Mouse (Mus musculus): ENCODE measurements at regions not wholly inside any gene's neighbourhood (a gene's known extent, or its start where the extent isn't known, plus 50 kb on each side); places are given as distances from the start of the nearest gene placed in this dataset.
A peak's percentile ranks its signal among the peaks of the same experiment; 100 is the strongest.

- Histone ChIP-seq H3K27me3 (ENCODE audit: control insufficient read depth, insufficient read depth, low read length) (no peaks in the 10 kb centered on the region), H3K27ac (ENCODE audit: insufficient read depth, low read length) (no peak overlapping the region), H3K4me1 (ENCODE audit: control insufficient read depth, insufficient read depth, low read length) (no peaks in the 10 kb centered on the region), H3K4me3 (replicated peaks; ENCODE audit: insufficient read depth, low read depth, low read length) (no peak overlapping the region)
- WGBS = 15% methylated on average over 5 of the region's 5 CpGs
- no peak for DNase-seq
- no peak for TF ChIP-seq POLR2A (IDR thresholded peaks at IDR 0.05; ENCODE audit: borderline replicate concordance, insufficient read depth, low read length)
- TF ChIP-seq CTCF (IDR thresholded peaks at IDR 0.05; ENCODE audit: borderline replicate concordance, insufficient read depth, low read depth, low read length) = no peak
Observed at GRCm38 (mm10) chr12:7457036-7457435, 520.4 kb upstream of the Apob start.

DNA sequence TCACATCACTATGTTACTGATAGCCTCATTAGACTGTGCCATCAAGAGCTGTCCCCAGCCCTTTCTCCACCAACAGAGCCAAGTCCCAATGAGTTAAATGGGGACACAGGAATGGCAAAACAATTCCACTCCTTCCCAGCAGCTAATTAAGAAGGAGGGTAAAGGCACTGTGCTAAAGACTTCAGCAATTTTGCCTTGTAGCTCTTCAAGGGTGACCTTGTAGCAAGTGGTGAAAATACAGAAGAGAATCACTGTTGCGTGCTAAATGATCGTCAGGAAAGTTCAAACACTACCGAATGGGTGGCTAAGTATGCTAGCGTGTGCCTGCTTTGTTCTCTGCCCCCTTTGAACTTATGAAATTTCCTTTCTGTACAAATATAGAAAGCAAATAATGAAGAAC lies 519.9 kb upstream of the Apob start:
- H3K4me1 ChIP-seq (ENCODE audit: control insufficient read depth, insufficient read depth, low read length) = no peaks in the 10 kb centered on the region
- no peak for TF ChIP-seq POLR2A (IDR thresholded peaks at IDR 0.05; ENCODE audit: borderline replicate concordance, insufficient read depth, low read length)
- no peak for TF ChIP-seq CTCF (IDR thresholded peaks at IDR 0.05; ENCODE audit: borderline replicate concordance, insufficient read depth, low read depth, low read length)
- no peak for DNase-seq
- no peaks in the 10 kb centered on the region for H3K27me3 ChIP-seq (ENCODE audit: control insufficient read depth, insufficient read depth, low read length)
- 85% methylated on average over 4 of the region's 4 CpGs for WGBS
- no peak overlapping the region for H3K27ac ChIP-seq (ENCODE audit: insufficient read depth, low read length)
- no peak overlapping the region for H3K4me3 ChIP-seq (replicated peaks; ENCODE audit: insufficient read depth, low read depth, low read length)

- no peak for DNase-seq
- TF ChIP-seq POLR2A (IDR thresholded peaks at IDR 0.05; ENCODE audit: borderline replicate concordance, insufficient read depth, low read length) (no peak), CTCF (IDR thresholded peaks at IDR 0.05; ENCODE audit: borderline replicate concordance, insufficient read depth, low read depth, low read length) (no peak)
- WGBS = 4% methylated on average over 1 of the region's 1 CpGs
Observed at GRCm38 (mm10) chr12:7464947-7465346, 512.5 kb upstream of the Apob start.

DNA sequence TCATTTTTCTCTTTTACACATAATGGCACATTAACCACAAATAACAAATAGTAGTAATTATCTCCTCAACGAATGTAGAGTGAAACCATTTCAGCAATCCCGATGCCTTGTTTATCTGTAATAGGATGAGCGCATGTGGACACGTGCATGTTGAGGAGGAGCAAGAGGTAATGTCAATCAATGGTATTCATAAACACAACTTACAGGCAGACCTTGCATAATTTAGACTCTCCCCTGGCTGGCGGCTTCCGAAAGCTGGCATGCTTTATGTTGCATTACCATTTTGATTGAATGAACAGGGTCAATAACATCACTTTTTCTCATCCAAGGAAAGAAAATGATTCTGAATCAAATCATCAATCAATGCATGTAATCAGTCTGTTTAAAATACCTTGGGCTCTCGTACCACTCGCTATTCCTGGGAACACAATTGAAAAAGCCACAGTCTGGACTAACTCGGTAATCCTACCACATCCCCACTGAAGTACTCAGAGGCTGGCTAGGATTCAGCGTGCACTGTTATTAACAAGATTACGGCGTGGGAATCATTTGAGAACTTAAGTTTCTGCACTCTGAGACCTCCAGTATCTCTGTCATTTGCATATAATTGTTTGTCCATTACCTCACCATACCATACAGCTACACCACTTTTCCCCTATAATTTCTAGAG lies 464.7 kb upstream of the Apob start:
- no peaks in the 10 kb centered on the region for H3K27me3 ChIP-seq (ENCODE audit: control insufficient read depth, insufficient read depth, low read length)
- H3K4me3 ChIP-seq (replicated peaks; ENCODE audit: insufficient read depth, low read depth, low read length) = no peak overlapping the region
- no peak overlapping the region for H3K27ac ChIP-seq (ENCODE audit: insufficient read depth, low read length)
- no peak for TF ChIP-seq POLR2A (IDR thresholded peaks at IDR 0.05; ENCODE audit: borderline replicate concordance, insufficient read depth, low read length)
- no peak for TF ChIP-seq CTCF (IDR thresholded peaks at IDR 0.05; ENCODE audit: borderline replicate concordance, insufficient read depth, low read depth, low read length)
- no peaks in the 10 kb centered on the region for H3K4me1 ChIP-seq (ENCODE audit: control insufficient read depth, insufficient read depth, low read length)
- DNase-seq = no peak
- 91% methylated on average over 12 of the region's 12 CpGs for WGBS

More at GRCm38 (mm10) chr12:7464947-7465346, 512.5 kb upstream of the Apob start:
- no peaks in the 10 kb centered on the region for H3K27me3 ChIP-seq (ENCODE audit: control insufficient read depth, insufficient read depth, low read length)
- no peaks in the 10 kb centered on the region for H3K4me1 ChIP-seq (ENCODE audit: control insufficient read depth, insufficient read depth, low read length)
- H3K4me3 ChIP-seq (replicated peaks; ENCODE audit: insufficient read depth, low read depth, low read length) = no peak overlapping the region
- H3K27ac ChIP-seq (ENCODE audit: insufficient read depth, low read length) = no peak overlapping the region

DNA sequence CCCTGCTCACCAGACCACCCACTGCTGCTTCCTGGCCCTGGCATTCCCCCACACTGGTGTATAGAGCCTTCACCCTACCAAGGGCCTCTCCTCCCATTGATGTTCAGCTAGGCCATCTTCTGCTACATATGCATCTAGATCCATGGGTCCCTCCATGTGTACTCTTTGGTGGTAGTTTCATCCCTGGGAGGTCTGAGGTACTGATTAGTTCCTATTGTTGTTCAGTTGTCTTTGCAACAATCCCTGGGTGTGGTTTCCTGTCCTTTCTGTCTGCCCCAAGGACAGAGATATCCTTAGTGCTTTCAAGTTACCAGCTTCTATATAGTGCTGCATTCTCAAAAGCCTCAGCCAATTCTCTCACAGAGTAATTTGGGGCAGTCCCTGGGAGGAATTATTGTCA lies 440.1 kb upstream of the Apob start:
- no peak overlapping the region for H3K27ac ChIP-seq (ENCODE audit: insufficient read depth, low read length)
- TF ChIP-seq POLR2A (IDR thresholded peaks at IDR 0.05; ENCODE audit: borderline replicate concordance, insufficient read depth, low read length) = no peak
- TF ChIP-seq CTCF (IDR thresholded peaks at IDR 0.05; ENCODE audit: borderline replicate concordance, insufficient read depth, low read depth, low read length) = no peak
- no peaks in the 10 kb centered on the region for H3K27me3 ChIP-seq (ENCODE audit: control insufficient read depth, insufficient read depth, low read length)

DNA sequence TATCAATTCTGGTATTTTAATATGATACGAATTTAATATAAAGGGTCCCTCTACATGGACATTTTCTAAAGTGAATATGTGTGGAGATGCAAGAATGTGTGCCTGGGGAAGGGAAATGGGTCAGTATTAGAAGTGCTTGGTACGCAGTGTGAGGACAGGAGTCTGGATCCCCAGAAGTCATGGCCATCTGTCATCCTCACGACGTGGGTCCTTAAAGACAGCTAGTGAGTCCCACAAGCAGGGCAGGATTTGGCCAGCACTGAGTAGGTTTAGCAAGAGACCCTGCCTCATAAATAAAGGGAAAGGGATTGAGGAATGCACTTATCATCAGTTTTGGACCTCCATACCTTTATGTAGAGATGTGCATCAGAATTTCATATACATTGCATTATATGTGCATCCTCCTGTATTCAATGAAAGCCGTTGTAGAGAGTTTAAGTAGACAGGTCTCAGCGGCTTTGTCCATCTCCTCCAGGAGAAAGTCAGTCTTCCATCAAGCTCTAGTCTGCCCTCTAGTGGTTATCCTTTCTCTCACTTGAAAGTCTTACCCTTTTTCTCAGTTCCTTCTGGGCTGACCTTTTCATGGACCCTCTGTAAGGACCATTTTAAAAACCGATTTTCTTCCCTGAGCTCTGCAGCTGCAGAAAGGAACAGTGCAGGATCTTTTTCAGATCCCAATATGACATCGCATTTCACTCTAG lies 434.0 kb upstream of the Apob start:
- no peaks in the 10 kb centered on the region for H3K4me1 ChIP-seq (ENCODE audit: control insufficient read depth, insufficient read depth, low read length)
- WGBS = 38% methylated on average over 8 of the region's 8 CpGs
- TF ChIP-seq POLR2A (IDR thresholded peaks at IDR 0.05; ENCODE audit: borderline replicate concordance, insufficient read depth, low read length) = no peak
- peak; percentile 35; the same call in 1 of the 2 replicates for TF ChIP-seq CTCF (IDR thresholded peaks at IDR 0.05; ENCODE audit: borderline replicate concordance, insufficient read depth, low read depth, low read length)
- DNase-seq = peak in 1 of 2 experiments; percentile 27
- H3K27ac ChIP-seq (ENCODE audit: insufficient read depth, low read length) = no peak overlapping the region
- no peak overlapping the region for H3K4me3 ChIP-seq (replicated peaks; ENCODE audit: insufficient read depth, low read depth, low read length)
- H3K27me3 ChIP-seq (ENCODE audit: control insufficient read depth, insufficient read depth, low read length) = no peaks in the 10 kb centered on the region

More for the DNA sequence above, 440.1 kb upstream of the Apob start:
- Histone ChIP-seq H3K4me3 (replicated peaks; ENCODE audit: insufficient read depth, low read depth, low read length) (no peak overlapping the region), H3K4me1 (ENCODE audit: control insufficient read depth, insufficient read depth, low read length) (no peaks in the 10 kb centered on the region)
- DNase-seq = no peak

GRCm38 (mm10) chr12:7548759-7549158 lies 428.7 kb upstream of the Apob start:
- H3K27ac ChIP-seq (ENCODE audit: insufficient read depth, low read length) = no peak overlapping the region
- no peaks in the 10 kb centered on the region for H3K4me1 ChIP-seq (ENCODE audit: control insufficient read depth, insufficient read depth, low read length)
- no peak for TF ChIP-seq POLR2A (IDR thresholded peaks at IDR 0.05; ENCODE audit: borderline replicate concordance, insufficient read depth, low read length)
- no peak for TF ChIP-seq CTCF (IDR thresholded peaks at IDR 0.05; ENCODE audit: borderline replicate concordance, insufficient read depth, low read depth, low read length)
- H3K4me3 ChIP-seq (replicated peaks; ENCODE audit: insufficient read depth, low read depth, low read length) = no peak overlapping the region
- H3K27me3 ChIP-seq (ENCODE audit: control insufficient read depth, insufficient read depth, low read length) = no peaks in the 10 kb centered on the region
- WGBS = 92% methylated on average over 1 of the region's 1 CpGs
- DNase-seq = no peak

DNA sequence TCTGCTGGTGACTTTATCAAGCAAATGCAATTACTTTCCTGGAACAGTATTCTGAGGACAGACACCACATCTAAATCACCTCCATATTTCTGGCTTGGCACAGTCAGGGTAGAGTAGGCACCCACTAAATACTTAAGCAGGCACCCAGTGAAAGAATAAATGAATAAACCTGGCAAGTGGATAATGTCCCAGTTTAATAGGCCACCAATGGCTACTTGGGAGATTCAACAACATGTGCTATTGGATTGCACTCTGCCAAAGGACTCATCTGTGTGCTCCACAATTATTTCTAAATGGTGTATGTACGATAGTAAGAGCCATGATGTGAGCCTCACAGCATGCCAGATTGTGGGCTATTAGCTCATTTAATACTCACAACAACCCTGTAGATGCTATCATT lies 417.2 kb upstream of the Apob start:
- H3K27me3 ChIP-seq (ENCODE audit: control insufficient read depth, insufficient read depth, low read length) = no peaks in the 10 kb centered on the region
- H3K4me1 ChIP-seq (ENCODE audit: control insufficient read depth, insufficient read depth, low read length) = no peaks in the 10 kb centered on the region
- no peak overlapping the region for H3K27ac ChIP-seq (ENCODE audit: insufficient read depth, low read length)
- TF ChIP-seq POLR2A (IDR thresholded peaks at IDR 0.05; ENCODE audit: borderline replicate concordance, insufficient read depth, low read length) (no peak), CTCF (IDR thresholded peaks at IDR 0.05; ENCODE audit: borderline replicate concordance, insufficient read depth, low read depth, low read length) (no peak)
- no peak overlapping the region for H3K4me3 ChIP-seq (replicated peaks; ENCODE audit: insufficient read depth, low read depth, low read length)
- 29% methylated on average over 1 of the region's 1 CpGs for WGBS
- DNase-seq = no peak

Data from cerebellum, adult 2 months (tissue).